Mouse (Mus musculus): ENCODE results near the gene Uck2.

GRCm38 (mm10) chr1:167273380-167274163 lies 11.5 kb downstream of the Uck2 start:
- TF ChIP-seq GATA1 (IDR thresholded peaks at IDR 0.05; ENCODE audit: low read length), result no peak
- TF ChIP-seq TAL1 (IDR thresholded peaks at IDR 0.05; ENCODE audit: low read length), result no peak
